Mouse (Mus musculus): ENCODE results near the gene Zbtb7a. TPM values are rescaled to one million over a fixed set of nuclear protein-coding genes. Genes with fewer than 3 reads are reported as not detected.

Gene Zbtb7a
- polyA plus RNA-seq, 1 experiment from 2014 or later, result 7.9 TPM

DNA sequence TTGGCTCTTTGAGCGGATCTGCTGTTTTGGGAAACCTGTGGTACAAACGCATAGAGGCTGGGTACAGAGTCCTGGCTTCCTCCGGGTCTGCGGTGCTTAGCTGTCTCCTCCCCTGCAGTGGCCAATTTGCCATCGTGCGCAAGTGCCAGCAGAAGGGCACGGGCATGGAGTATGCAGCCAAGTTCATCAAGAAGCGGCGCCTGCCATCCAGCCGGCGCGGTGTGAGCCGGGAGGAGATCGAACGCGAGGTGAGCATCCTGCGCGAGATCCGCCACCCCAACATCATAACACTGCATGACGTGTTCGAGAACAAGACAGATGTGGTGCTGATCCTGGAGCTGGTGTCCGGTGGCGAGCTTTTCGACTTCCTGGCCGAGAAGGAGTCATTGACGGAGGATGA lies 54.8 kb downstream of the Zbtb7a start:
- 0 out of 2 replicates have a peak, but pooled peaks cover 2% of the 10 kb centered on the region for H3K36me3 ChIP-seq (ENCODE audit: control insufficient read depth, insufficient read depth, low read length)
- no peaks in the 10 kb centered on the region for H3K9me3 ChIP-seq (ENCODE audit: control insufficient read depth, low read length)
- H3K4me2 ChIP-seq (replicated peaks; ENCODE audit: low read depth, low read length), result no peak overlapping the region
- H3K9ac ChIP-seq (ENCODE audit: low read depth, low read length), result no peak overlapping the region
- 81% methylated on average over 26 of the region's 26 CpGs for WGBS
- no peak overlapping the region for H3K27ac ChIP-seq (ENCODE audit: low read depth, low read length)
- H3K4me3 ChIP-seq (ENCODE audit: low read depth, low read length), result no peak overlapping the region
- peaks cover 8% of the 10 kb centered on the region for H3K4me1 ChIP-seq (replicated peaks; ENCODE audit: control insufficient read depth, insufficient read depth, low read length)
- no peak for DNase-seq (ENCODE audit: low spot score)
- peaks cover 8% of the 10 kb centered on the region for H3K27me3 ChIP-seq (ENCODE audit: control insufficient read depth, insufficient read depth, low read length)
- ATAC-seq (ENCODE audit: low FRiP score), result no peak

DNA sequence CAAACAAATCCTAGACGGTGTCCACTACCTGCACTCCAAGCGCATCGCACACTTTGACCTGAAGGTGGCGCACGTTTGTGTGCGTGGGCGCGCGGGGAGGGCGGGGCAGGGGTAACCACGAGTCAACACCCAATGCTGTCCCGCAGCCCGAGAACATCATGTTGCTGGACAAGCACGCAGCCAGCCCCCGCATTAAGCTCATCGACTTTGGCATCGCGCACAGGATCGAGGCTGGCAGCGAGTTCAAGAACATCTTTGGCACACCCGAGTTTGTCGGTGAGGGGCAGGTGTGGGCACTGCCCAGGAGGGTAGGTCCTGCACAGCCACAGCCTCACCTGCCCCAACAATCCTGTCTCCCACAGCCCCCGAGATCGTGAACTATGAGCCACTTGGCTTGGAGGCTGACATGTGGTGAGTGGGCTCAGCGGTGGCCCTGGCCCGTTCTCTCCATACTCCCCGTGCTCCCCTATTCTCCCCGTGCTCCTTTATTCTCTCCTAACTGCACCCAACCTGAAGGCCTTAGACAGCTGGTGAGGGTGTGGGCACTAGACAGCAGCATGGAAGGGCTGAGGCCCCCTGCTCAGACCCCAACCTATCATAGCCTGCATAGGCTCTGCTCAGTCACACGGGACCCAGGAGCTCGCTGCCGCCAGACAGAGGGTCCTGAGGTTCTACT lies 55.4 kb downstream of the Zbtb7a start:
- Histone ChIP-seq H3K27me3 (ENCODE audit: control insufficient read depth, insufficient read depth, low read length) (peaks cover 14% of the 10 kb centered on the region), H3K4me1 (replicated peaks; ENCODE audit: control insufficient read depth, insufficient read depth, low read length) (peaks cover 8% of the 10 kb centered on the region), H3K4me2 (replicated peaks; ENCODE audit: low read depth, low read length) (no peak overlapping the region), H3K36me3 (ENCODE audit: control insufficient read depth, insufficient read depth, low read length) (0 out of 2 replicates have a peak, but pooled peaks cover 2% of the 10 kb centered on the region), H3K9ac (ENCODE audit: low read depth, low read length) (no peak overlapping the region), H3K27ac (ENCODE audit: low read depth, low read length) (no peak overlapping the region), H3K4me3 (ENCODE audit: low read depth, low read length) (no peak overlapping the region), H3K9me3 (ENCODE audit: control insufficient read depth, low read length) (no peaks in the 10 kb centered on the region)
- ATAC-seq (ENCODE audit: low FRiP score), result no peak
- peak; percentile 59 for DNase-seq (ENCODE audit: low spot score)
- 69% methylated on average over 31 of the region's 31 CpGs for WGBS

DNA sequence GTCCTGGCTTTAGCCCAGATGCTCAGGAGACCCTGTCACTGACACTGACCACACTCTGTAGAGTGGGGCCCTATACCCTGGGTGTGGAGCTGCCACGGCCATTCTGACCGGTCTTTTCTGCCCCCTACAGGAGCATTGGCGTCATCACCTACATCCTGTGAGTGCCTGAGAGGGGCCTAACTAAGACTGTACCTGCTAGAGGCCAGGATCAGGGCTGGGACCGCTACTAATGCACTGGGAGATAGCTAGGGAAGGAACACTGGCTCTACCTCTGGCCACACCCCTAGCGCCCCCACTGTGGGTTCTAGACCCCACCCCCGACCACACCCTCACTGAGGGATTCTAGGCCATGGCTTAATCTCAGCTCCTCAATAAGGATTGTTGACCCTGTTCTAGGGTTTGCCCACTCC lies 55.9 kb downstream of the Zbtb7a start:
- H3K9me3 ChIP-seq (ENCODE audit: control insufficient read depth, low read length), result no peaks in the 10 kb centered on the region
- H3K9ac ChIP-seq (ENCODE audit: low read depth, low read length), result no peak overlapping the region
- DNase-seq (ENCODE audit: low spot score), result no peak
- H3K4me2 ChIP-seq (replicated peaks; ENCODE audit: low read depth, low read length), result no peak overlapping the region
- no peak for ATAC-seq (ENCODE audit: low FRiP score)
- peaks cover 19% of the 10 kb centered on the region for H3K27me3 ChIP-seq (ENCODE audit: control insufficient read depth, insufficient read depth, low read length)
- H3K36me3 ChIP-seq (ENCODE audit: control insufficient read depth, insufficient read depth, low read length), result 0 out of 2 replicates have a peak, but pooled peaks cover 2% of the 10 kb centered on the region
- H3K4me1 ChIP-seq (replicated peaks; ENCODE audit: control insufficient read depth, insufficient read depth, low read length), result peaks cover 8% of the 10 kb centered on the region
- no peak overlapping the region for H3K4me3 ChIP-seq (ENCODE audit: low read depth, low read length)
- no peak overlapping the region for H3K27ac ChIP-seq (ENCODE audit: low read depth, low read length)
- 76% methylated on average over 6 of the region's 6 CpGs for WGBS

DNA sequence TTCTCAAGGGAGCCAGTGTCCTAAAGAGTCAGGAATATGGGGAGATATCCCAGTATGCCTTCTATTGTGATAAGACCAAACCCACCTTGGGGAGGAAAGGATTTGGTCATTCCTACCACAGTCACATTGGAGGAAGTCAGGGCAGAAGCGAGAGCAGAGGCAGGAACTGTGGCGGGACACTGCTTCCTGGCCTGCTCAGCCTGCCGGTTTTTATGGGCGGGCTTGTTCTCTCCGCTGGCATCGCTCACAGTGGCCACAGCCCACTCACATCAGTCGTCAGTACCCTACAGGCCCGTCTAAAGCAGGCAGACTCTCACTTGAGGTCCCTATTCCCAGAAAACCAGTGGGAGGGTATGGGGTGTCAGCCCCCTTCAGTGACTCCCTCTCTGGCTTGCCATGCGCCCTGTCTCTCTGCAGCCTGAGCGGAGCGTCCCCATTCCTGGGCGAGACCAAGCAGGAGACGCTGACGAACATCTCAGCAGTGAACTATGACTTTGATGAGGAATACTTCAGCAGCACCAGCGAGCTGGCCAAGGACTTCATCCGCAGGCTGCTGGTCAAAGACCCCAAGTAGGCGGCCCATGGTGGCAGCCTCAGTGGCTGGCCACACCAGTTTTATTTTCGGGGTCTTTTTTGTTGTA lies 56.4 kb downstream of the Zbtb7a start:
- H3K27me3 ChIP-seq (ENCODE audit: control insufficient read depth, insufficient read depth, low read length), result peaks cover 23% of the 10 kb centered on the region
- peak overlapping the region; percentile 96 for H3K4me2 ChIP-seq (replicated peaks; ENCODE audit: low read depth, low read length)
- no peak for ATAC-seq (ENCODE audit: low FRiP score)
- peaks cover 8% of the 10 kb centered on the region for H3K4me1 ChIP-seq (replicated peaks; ENCODE audit: control insufficient read depth, insufficient read depth, low read length)
- WGBS, result 88% methylated on average over 18 of the region's 18 CpGs
- no peak overlapping the region for H3K9ac ChIP-seq (ENCODE audit: low read depth, low read length)
- H3K36me3 ChIP-seq (ENCODE audit: control insufficient read depth, insufficient read depth, low read length), result 0 out of 2 replicates have a peak, but pooled peaks cover 2% of the 10 kb centered on the region
- no peak overlapping the region for H3K27ac ChIP-seq (ENCODE audit: low read depth, low read length)
- no peak for DNase-seq (ENCODE audit: low spot score)
- no peak overlapping the region; the same call in 1 of the 2 replicates for H3K4me3 ChIP-seq (ENCODE audit: low read depth, low read length)
- H3K9me3 ChIP-seq (ENCODE audit: control insufficient read depth, low read length), result no peaks in the 10 kb centered on the region

DNA sequence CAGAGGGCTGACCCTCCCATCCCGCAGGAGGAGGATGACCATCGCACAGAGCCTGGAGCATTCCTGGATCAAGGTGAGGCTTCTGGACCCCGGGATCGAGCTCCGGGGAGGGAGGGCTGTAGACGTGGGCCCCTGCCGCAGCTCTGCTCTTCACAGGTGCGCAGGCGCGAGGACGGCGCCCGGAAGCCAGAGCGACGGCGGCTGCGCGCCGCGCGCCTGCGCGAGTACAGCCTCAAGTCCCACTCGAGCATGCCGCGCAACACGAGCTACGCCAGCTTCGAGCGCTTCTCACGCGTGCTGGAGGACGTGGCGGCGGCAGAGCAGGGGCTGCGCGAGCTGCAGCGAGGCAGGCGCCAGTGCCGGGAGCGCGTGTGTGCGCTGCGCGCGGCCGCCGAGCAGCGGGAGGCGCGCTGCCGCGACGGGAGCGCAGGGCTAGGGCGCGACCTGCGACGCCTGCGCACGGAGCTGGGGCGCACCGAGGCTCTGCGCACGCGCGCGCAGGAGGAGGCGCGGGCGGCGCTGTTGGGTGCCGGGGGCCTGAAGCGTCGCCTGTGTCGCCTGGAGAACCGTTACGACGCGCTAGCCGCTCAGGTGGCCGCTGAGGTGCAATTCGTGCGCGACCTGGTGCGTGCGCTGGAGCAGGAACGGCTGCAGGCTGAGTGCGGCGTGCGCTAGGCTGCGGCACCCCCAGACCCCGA lies 57.4 kb downstream of the Zbtb7a start:
- Histone ChIP-seq H3K9ac (ENCODE audit: low read depth, low read length) (peak overlapping the region; percentile 88), H3K27ac (ENCODE audit: low read depth, low read length) (peak overlapping the region; percentile 90), H3K4me2 (replicated peaks; ENCODE audit: low read depth, low read length) (peak overlapping the region; percentile 96), H3K27me3 (ENCODE audit: control insufficient read depth, insufficient read depth, low read length) (peaks cover 28% of the 10 kb centered on the region), H3K9me3 (ENCODE audit: control insufficient read depth, low read length) (no peaks in the 10 kb centered on the region), H3K36me3 (ENCODE audit: control insufficient read depth, insufficient read depth, low read length) (no peaks in the 10 kb centered on the region), H3K4me1 (replicated peaks; ENCODE audit: control insufficient read depth, insufficient read depth, low read length) (peaks cover 8% of the 10 kb centered on the region), H3K4me3 (ENCODE audit: low read depth, low read length) (peak overlapping the region; percentile 60)
- peak; percentile 86 for DNase-seq (ENCODE audit: low spot score)
- 1% methylated on average over 85 of the region's 93 CpGs for WGBS
- peak; percentile 83 for ATAC-seq (ENCODE audit: low FRiP score)

DNA sequence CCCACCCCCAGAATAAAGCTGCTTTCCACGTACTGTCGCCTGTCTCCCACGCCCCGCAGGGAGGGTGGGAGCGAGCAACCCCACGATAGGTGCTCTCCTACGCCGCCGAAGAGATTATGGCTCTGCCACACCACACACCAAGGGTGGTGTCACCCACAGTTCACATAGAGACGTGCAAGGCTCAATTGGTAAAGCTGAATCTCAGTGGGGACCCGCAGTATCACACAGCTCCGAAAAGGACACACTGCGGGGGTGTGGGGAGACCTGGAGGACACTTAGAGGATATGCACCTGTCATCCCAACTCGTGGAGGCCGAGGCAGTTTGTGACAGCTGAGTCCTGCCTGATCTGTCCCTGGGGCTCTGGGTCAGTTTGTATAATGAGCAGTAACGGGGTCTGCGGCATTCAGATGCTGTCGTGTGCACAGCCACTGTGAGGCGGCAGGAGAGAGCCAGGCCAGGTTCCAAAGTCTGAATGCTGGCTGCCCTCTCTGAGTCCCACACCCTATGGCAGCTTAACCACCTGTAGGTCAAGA lies 58.0 kb downstream of the Zbtb7a start:
- peak overlapping the region; percentile 88 for H3K9ac ChIP-seq (ENCODE audit: low read depth, low read length)
- peak; percentile 55 for DNase-seq (ENCODE audit: low spot score)
- peak overlapping the region; percentile 96 for H3K4me2 ChIP-seq (replicated peaks; ENCODE audit: low read depth, low read length)
- peaks cover 8% of the 10 kb centered on the region for H3K4me1 ChIP-seq (replicated peaks; ENCODE audit: control insufficient read depth, insufficient read depth, low read length)
- ATAC-seq (ENCODE audit: low FRiP score), result peak; percentile 55
- peak overlapping the region; percentile 60 for H3K4me3 ChIP-seq (ENCODE audit: low read depth, low read length)
- 6% methylated on average over 19 of the region's 19 CpGs for WGBS
- H3K27me3 ChIP-seq (ENCODE audit: control insufficient read depth, insufficient read depth, low read length), result peaks cover 28% of the 10 kb centered on the region
- H3K9me3 ChIP-seq (ENCODE audit: control insufficient read depth, low read length), result no peaks in the 10 kb centered on the region
- H3K27ac ChIP-seq (ENCODE audit: low read depth, low read length), result peak overlapping the region; percentile 90
- no peaks in the 10 kb centered on the region for H3K36me3 ChIP-seq (ENCODE audit: control insufficient read depth, insufficient read depth, low read length)

DNA sequence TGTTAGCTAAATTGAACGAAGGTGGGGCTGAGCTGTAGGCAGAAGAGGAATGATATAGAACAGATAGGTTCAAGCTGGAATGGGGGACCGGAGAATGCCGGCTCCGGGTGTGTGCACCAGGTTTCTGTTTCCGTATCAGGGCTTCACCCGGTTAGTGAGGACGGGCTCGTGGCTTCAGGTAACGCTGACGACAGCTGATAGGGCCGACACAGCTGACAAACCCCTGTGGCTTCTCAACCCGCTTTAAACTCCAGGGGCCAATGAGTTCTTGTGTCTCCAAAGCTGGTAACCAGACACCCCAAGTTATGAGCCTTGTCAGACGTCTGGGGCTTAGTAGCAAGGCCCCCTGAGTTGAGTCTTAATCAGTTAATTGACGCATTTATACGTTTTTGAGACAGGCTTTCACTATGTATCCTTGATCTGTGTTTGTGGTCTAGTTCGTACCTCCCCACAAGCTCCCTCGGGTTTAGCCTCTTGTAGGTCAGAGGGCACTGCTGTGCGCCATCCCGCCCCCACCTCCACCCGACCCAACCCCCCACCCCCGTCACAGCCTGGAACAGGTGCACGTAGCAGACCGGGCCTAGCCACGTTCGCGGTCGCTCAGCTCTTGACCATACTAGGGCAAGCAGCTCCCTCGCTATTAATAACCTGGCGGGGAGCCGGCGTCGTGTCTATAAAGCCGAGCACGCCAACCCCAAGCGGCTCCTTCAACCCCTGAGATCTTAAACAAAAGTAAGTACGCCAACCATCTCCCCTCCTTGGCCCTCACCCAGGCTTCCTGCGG lies 59.2 kb downstream of the Zbtb7a start:
- no peak overlapping the region for H3K9ac ChIP-seq (ENCODE audit: low read depth, low read length)
- H3K4me1 ChIP-seq (replicated peaks; ENCODE audit: control insufficient read depth, insufficient read depth, low read length), result peaks cover 8% of the 10 kb centered on the region
- H3K36me3 ChIP-seq (ENCODE audit: control insufficient read depth, insufficient read depth, low read length), result no peaks in the 10 kb centered on the region
- H3K27me3 ChIP-seq (ENCODE audit: control insufficient read depth, insufficient read depth, low read length), result peaks cover 28% of the 10 kb centered on the region
- no peaks in the 10 kb centered on the region for H3K9me3 ChIP-seq (ENCODE audit: control insufficient read depth, low read length)
- H3K27ac ChIP-seq (ENCODE audit: low read depth, low read length), result no peak overlapping the region
- DNase-seq (ENCODE audit: low spot score) (no peak), ATAC-seq (ENCODE audit: low FRiP score) (no peak)
- WGBS, result 16% methylated on average over 37 of the region's 37 CpGs
- no peak overlapping the region for H3K4me2 ChIP-seq (replicated peaks; ENCODE audit: low read depth, low read length)
- no peak overlapping the region for H3K4me3 ChIP-seq (ENCODE audit: low read depth, low read length)

DNA sequence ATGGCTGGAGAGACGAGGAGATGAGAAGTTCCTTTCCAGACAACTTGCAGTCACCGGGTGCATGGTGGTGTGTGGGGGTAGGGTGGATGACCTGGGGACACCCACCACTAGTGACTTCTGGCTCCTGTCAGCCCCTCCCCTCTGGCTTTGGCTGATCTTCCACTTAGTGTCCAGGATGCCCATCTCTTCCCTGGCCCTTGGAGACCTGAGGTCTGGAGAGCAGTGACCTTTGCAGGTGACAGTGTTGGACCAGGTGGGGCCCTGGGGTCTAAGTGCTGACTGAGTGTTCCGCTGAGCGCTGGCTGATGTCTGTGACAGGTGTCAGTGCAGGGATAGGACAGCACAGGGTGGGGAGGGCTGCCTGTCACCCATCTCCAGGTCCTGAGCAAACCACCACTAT lies 60.3 kb downstream of the Zbtb7a start:
- Histone ChIP-seq H3K36me3 (ENCODE audit: control insufficient read depth, insufficient read depth, low read length) (no peaks in the 10 kb centered on the region), H3K4me3 (ENCODE audit: low read depth, low read length) (no peak overlapping the region), H3K27me3 (ENCODE audit: control insufficient read depth, insufficient read depth, low read length) (peaks cover 28% of the 10 kb centered on the region), H3K9ac (ENCODE audit: low read depth, low read length) (no peak overlapping the region), H3K4me1 (replicated peaks; ENCODE audit: control insufficient read depth, insufficient read depth, low read length) (peaks cover 8% of the 10 kb centered on the region), H3K4me2 (replicated peaks; ENCODE audit: low read depth, low read length) (no peak overlapping the region), H3K27ac (ENCODE audit: low read depth, low read length) (no peak overlapping the region), H3K9me3 (ENCODE audit: control insufficient read depth, low read length) (no peaks in the 10 kb centered on the region)
- ATAC-seq (ENCODE audit: low FRiP score) (no peak), DNase-seq (ENCODE audit: low spot score) (no peak)
- 69% methylated on average over 4 of the region's 4 CpGs for WGBS

All from hindbrain, embryonic 11.5 days (tissue).